Mouse (Mus musculus): Measurements from ENCODE around the gene Maml1. TPM values are rescaled to one million over a fixed set of nuclear protein-coding genes. Genes with fewer than 3 reads are reported as not detected.

The Maml1 gene
- polyA plus RNA-seq, 3 experiments from 2014 or later, result 2.9 to 4.9 (median 4.8) TPM

DNA sequence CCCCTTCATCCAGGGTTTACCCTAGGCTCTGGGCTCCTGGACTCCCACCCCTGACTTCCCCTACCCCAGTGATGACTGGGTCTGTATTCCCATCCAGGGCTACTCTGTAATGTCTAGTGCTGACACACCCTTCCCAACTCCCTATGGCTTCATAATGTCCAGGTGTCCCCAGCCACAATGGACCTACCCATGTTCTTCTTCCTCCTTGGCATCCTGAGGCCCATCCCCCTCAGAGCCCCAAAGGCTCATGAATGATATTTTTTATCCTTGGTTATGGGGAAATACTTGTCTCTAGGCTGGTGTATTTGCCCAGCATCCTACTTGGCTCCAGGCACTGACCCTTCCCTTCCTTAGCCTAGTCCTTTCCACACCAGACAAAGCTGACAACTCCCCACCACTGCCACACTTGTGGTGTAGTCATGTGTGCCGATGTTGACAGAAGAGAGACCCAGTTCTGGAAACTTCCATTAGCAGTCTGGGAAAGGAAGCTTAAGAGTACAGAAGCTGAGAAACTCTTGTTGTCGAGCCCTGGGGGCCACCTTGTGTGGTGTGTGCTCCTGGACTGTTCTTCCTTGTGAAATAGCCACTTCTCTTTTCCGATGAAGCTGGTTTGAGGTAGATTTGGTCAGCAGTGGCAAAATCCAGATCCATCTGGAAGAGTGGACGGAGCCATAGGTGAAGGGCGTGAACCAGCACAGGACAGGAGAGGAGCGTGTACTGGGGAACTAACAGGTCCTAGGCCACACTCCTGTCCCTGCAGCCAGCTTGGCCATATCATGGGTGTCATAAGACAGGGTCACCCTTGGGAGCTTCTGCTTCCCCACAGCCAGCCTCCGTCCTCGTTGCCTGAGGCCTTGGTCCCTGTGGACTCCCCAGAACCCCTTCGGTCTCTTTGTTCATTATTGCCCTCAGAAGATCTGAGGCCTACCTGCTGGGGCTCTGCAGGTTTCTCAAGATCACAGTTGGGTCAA, 53.0 kb downstream of the Maml1 start:
- ATAC-seq, result no peak

GRCm38 (mm10) chr11:50238324-50238723, 53.8 kb downstream of the Maml1 start, which contains the start of gene Ltc4s:
Gene Ltc4s, minus strand, starts transcription at chr11:50238616.
- ATAC-seq, result no peak

GRCm38 (mm10) chr11:50236937-50237835, 54.9 kb downstream of the Maml1 start:
- no peak for ATAC-seq

- ATAC-seq, result peak; percentile 87
Observed at GRCm38 (mm10) chr11:50236540-50236936, 55.6 kb downstream of the Maml1 start.

DNA sequence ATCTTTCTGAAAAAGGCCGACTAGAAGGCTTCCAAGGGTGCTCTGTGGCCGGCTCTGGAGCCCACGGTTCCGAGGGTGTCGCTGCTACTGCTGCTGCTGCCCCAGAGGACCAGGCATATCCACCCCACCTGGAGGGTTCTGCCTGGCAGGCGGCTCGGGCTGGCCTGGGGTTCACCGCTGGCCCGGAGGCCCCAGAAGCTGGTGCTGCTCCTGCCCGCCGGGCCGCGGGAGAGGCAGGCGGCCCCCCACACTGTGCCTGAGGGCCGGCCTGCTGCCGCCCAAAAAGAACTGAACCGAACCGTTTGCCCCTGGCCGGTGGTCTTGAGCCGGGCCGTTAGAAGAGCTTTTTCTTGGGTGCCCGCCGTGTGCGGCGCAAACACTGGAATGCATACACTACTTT, 57.5 kb downstream of the Maml1 start:
- ATAC-seq, result no peak

- ATAC-seq, result no peak
Observed at GRCm38 (mm10) chr11:50233993-50234392, 58.1 kb downstream of the Maml1 start.

DNA sequence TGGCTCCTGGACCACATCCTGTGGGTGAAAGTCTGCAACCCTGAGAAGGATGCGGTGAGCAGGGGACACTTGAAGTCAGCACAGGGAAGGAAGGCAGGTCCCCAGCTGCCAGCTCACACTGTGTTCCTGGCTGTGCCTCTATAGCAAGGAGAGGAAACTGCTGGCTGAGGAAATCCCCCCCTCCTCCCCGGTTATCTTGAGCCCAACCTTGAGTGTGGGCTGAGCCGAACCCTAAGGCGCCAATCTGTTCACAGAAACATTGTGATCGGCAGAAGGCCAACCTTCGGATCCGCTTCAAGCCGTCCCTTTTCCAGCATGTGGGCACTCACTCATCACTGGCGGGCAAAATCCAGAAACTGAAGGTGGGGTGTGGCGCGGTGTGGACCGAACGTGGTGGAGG, 59.1 kb downstream of the Maml1 start:
- no peak for ATAC-seq

- ATAC-seq, result peak; percentile 55
Observed at GRCm38 (mm10) chr11:50231411-50231810, 60.7 kb downstream of the Maml1 start.

DNA sequence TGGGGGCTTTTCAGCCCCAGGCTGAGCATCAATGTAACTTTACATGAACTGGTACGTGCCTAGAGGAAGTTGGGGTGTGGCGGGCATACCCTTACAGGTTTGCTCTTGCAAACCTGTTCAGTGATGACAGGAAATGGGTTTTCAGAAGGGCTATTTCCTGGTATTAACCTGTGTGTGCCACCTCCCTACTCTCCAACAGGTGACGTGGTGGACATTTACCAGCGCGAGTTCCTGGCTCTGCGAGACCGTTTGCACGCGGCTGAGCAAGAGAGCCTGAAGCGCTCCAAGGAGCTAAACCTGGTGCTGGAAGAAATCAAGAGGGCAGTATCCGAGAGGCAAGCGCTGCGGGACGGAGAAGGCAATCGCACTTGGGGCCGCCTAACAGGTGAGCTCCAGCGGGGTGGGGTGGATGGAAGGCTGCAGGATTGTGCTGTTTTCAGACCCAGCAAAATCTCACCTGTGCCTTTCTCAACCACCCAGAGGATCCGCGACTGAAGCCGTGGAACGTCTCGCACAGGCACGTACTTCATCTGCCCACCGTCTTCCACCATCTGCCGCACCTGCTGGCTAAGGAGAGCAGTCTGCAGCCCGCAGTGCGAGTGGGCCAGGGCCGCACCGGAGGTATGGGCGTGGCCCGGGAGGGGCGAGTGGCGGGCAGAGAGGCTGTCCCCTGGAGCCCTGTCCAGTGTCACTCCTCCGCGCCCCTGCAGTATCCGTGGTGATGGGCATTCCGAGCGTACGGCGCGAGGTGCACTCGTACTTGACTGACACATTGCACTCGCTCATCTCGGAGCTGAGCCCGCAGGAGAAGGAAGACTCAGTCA, 61.4 kb downstream of the Maml1 start:
- peak; percentile 13 for ATAC-seq

- ATAC-seq, result no peak
Observed at GRCm38 (mm10) chr11:50229252-50229910, 62.7 kb downstream of the Maml1 start.

DNA sequence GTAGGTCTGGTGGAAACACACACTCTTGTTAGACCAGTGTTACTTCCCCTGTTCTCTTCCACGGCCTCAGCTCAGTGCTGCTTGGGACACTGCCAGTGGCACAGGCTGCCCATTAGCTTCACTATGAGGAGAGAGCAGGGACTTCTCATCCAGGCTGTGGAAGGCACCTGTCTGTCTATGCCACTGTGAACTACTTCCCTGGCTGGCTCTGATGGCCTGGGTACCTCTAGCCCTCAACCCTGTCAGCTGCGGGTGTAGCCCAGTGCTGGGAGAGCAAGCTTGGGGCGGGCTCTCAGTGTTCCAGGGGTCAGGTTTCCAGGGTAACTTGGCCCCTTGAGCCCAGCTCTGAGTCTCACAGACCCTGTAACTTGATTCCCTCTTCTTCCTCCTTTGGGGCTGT, 63.3 kb downstream of the Maml1 start:
- no peak for ATAC-seq

DNA sequence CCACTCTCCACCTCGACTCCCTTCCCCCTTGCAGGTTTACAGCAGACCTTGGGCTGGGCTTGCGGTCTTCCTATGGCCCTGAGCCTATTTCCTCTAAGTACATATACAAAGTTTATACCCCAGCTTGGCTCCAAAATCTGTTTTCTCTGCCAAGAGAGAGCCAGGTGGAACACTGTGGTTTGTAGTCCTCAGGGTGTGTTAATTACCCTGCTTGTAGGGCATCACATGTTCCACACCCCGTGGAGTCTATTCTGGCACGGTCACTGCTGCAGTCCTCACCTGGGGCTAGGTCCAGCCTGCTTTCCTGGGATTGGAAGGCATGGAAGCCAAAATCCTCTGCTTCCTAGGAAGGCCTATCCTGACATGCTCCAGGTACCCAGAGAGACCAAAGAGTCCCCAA, 64.4 kb downstream of the Maml1 start:
- no peak for ATAC-seq

- ATAC-seq, result no peak
Observed at GRCm38 (mm10) chr11:50227226-50227625, 64.9 kb downstream of the Maml1 start.

- ATAC-seq, result no peak
Observed at GRCm38 (mm10) chr11:50226406-50226805, 65.7 kb downstream of the Maml1 start.

DNA sequence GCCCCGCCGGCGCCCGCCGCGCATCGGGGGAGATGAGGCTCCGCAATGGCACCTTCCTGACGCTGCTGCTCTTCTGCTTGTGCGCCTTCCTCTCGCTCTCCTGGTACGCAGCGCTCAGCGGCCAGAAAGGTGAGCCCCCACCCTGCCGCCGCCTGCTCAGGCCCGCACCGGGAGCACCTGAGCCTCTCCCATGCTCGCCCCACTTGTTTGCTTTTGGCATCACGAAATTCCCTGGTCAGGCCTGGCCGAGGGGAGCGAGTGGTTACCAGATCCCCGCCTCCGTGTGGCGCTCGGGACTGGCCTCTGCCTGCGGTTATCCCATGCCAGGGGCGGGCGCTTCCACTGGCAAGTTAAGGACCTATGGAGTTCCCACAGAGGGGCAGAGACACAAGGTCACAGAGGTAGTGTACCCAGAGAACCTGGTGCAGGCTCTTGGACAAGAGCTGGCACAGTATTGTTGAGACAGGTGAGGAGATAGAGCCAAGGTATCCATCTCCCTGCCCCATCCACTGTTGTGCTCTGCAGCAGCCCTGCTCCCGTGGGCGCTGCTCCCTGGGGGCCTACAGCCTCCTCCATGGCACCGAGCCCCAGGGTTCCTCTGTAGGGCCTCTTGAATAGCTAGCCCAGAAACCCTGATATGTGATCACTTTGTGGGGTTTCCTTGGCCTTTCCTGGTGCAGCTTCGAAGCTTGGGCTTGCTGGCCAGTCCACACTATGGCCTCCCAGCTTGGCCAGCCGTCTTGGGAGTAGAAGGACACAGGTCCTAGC, 66.3 kb downstream of the Maml1 start:
- ATAC-seq, result peak; percentile 30

DNA sequence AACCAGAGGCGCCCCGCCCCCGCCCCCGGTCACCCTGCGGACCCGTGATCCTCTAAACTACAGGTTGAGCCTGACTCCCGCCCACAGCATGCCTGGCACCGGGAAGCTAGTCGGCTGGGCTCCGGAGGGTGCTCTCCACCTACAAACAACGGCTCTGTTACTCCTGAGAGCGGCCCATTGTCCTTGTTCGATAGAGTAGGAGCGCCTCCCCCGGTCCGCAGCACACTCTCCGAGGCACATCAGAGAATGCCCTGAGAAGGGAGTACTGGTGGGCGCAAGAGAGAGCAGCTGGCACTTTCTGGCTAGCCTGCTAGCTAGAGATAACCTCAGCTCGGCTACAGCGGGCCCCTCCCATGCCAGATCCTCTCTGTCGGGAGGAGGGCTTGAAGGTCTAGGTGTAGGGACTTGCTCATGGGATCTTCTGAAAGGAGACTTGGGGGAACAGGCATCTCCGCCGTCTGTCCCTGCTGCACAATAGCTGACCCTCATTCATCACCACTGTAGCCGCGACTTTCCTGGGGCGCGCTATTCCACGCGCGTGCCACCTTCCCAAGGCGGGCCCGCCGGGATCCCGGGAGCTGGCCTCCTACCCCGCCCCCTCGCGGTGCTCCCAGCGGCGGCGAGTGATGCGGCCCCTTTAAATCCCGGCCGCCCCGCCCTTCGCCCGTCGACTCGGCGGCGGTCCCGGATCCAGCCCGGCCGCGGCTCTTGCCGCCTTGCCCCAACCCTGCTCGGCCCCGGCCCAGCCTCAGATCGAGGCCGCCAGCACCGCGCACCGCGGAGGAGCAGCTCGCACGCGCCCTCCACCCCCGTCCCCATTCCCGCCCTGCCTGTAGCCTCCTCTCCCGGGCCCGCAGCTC, 67.2 kb downstream of the Maml1 start:
- peak; percentile 52 for ATAC-seq

DNA sequence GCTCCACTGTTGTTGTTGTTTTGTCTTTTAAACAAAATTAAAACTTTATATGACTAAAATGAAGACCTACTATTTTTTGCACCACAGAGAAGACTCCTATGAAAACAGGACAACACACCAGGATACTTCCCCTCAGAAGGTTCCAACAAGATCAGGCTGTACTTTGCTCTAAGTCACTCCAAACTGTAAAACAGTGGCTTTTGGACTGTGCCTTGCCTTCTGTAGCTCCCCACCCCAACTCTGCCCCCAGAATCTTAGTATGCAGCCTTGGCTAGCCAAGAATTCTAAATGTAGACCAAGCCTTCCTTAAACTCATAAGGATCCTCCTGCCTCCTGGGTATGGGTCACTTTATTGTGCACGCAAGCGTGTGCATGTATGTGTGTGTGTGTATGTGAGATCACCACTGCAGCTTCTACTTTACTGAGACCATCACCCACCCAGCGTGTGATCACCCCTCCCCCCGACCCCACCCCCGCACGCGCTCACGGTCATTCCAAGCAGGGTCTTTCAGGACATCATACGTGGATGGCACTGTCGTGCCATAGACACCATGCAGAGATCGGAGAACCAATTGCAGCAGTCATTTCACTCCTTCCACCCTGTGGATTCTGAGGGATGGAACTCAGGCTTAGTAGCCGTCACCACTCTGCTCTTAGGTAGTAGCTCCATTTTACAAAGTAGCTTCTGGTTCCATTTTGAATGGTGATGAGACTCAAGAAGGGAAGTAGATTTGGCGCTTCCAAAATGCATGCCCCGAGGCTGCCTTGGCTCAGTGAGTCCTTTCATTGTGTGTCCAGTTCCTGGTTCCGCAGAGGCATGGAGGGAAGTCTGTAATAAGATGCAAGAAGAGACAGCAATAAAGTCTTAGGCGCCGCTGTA, 68.1 kb downstream of the Maml1 start:
- peak; percentile 35 for ATAC-seq

GRCm38 (mm10) chr11:50222559-50223276, 69.4 kb downstream of the Maml1 start:
- ATAC-seq, result no peak

Measured in inflammation-experienced regulatory T-cells, adult 6 months (primary cell).